Mouse (Mus musculus) embryonic facial prominence, embryonic 14.5 days (tissue): ENCODE measurements at regions not wholly inside any gene's neighbourhood (a gene's known extent, or its start where the extent isn't known, plus 50 kb on each side); places are given as distances from the start of the nearest gene placed in this dataset.

ENCODE experiments used
- ATAC-seq: fragments of 200-750 bp; cut with Nextera tagmentation; 2 replicates; pipeline ENCODE4 v1.8.0; 2017; ENCODE audit warnings: low read depth, moderate number of reproducible peaks, moderate TSS enrichment
- DNase-seq: peaks from one replicate; pipeline ENCODE4 v3.0.0-alpha.2; 2015; ENCODE audit warnings: low spot score
- H3K27ac ChIP-seq: fragments of 300-500 bp; sonication (generic); replicated peaks from 2 replicates; pipeline ENCODE4 v1.5.1; 2014; ENCODE audit warnings: low read depth, mild to moderate bottlenecking, low read length, moderate library complexity
- H3K27me3 ChIP-seq: fragments of 300-500 bp; sonication (generic); replicated peaks from 2 replicates; pipeline ENCODE4 v1.6.1; 2014; ENCODE audit warnings: low read length; ENCODE audit not compliant: control insufficient read depth, insufficient read depth
- H3K36me3 ChIP-seq: fragments of 300-500 bp; sonication (generic); 2 replicates; pipeline ENCODE4 v1.6.1; 2014; ENCODE audit warnings: low read length, mixed read lengths; ENCODE audit not compliant: control insufficient read depth, insufficient read depth
- H3K4me1 ChIP-seq: fragments of 300-500 bp; sonication (generic); 2 replicates; pipeline ENCODE4 v1.6.1; 2014; ENCODE audit warnings: antibody characterized with exemption, low read length; ENCODE audit not compliant: control insufficient read depth, insufficient read depth
- H3K4me2 ChIP-seq: fragments of 300-500 bp; sonication (generic); 2 replicates; pipeline ENCODE4 v1.6.1; 2014; ENCODE audit warnings: low read depth, mild to moderate bottlenecking, low read length, moderate library complexity, mixed read lengths
- H3K4me3 ChIP-seq: fragments of 300-500 bp; sonication (generic); 2 replicates; pipeline ENCODE4 v1.5.1; 2014; ENCODE audit warnings: low read depth, mild to moderate bottlenecking, low read length
- H3K9ac ChIP-seq: fragments of 300-500 bp; sonication (generic); 2 replicates; pipeline ENCODE4 v1.6.1; 2014; ENCODE audit warnings: low read depth, mild to moderate bottlenecking, low read length, moderate library complexity, mixed read lengths
- H3K9me3 ChIP-seq: fragments of 300-500 bp; sonication (generic); 2 replicates; pipeline ENCODE4 v1.6.1; 2016; ENCODE audit warnings: low read length; ENCODE audit not compliant: control insufficient read depth
- WGBS: fragments of 180-500 bp; shearing (Covaris S2); extraction: QIAGEN DNeasy Blood & Tissue Kit; methylation state at CpG from one replicate; pipeline ENCODE4 v1.1.7; 2014; 5-methylcytosine and 5-hydroxymethylcytosine counted together

DNA sequence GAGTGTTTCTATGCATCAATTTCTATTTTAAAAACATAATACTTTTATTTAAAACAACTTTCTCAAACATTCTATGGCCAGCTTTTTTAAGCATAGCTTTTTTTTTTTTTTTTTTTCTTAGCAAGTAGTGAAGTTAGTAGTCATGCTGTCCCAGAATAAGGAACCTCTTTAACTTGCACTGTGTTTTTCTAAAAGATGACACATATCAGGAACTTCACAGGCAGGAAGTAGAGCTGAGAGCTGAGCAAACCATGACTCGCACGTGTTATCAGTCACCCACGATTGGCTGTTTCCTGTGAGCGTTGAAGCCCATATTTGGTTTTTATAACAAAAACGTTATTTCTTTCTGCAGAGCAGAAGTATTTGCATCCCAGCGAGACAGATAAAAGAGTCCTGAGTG lies 287.9 kb upstream of the Ube2e3 start:
- no peaks in the 10 kb centered on the region for H3K9me3 ChIP-seq
- WGBS, result 51% methylated on average over 6 of the region's 6 CpGs
- H3K9ac ChIP-seq, result no peak overlapping the region
- H3K4me1 ChIP-seq, result no peaks in the 10 kb centered on the region
- H3K36me3 ChIP-seq, result no peaks in the 10 kb centered on the region
- H3K27me3 ChIP-seq, result no peaks in the 10 kb centered on the region
- no peak for ATAC-seq
- no peak overlapping the region for H3K4me2 ChIP-seq
- no peak overlapping the region for H3K27ac ChIP-seq
- DNase-seq, result no peak
- no peak overlapping the region for H3K4me3 ChIP-seq

DNA sequence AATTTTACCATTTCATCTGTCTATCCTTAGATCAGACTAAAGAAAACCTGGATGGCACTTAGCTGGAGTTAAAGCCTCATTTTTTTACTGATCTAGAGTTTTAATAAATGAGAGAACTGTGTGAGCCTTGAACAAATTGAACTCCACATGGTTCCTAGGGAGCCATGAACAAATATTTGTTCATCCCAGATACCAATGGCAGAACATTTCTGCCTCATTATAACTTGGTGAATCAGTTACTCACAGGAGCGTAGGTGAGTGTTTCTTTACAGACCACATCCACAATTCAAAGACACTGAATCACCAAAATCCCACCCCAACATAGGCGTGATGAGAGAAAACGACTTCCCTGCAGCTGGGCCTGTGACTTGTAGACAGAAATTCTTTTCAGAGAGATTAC lies 295.4 kb upstream of the Ube2e3 start:
- no peak for ATAC-seq
- Histone ChIP-seq H3K4me1 (no peaks in the 10 kb centered on the region), H3K27me3 (no peaks in the 10 kb centered on the region), H3K9me3 (no peaks in the 10 kb centered on the region), H3K4me2 (no peak overlapping the region), H3K9ac (no peak overlapping the region), H3K27ac (no peak overlapping the region), H3K36me3 (no peaks in the 10 kb centered on the region), H3K4me3 (no peak overlapping the region)
- no peak for DNase-seq
- 58% methylated on average over 3 of the region's 3 CpGs for WGBS

DNA sequence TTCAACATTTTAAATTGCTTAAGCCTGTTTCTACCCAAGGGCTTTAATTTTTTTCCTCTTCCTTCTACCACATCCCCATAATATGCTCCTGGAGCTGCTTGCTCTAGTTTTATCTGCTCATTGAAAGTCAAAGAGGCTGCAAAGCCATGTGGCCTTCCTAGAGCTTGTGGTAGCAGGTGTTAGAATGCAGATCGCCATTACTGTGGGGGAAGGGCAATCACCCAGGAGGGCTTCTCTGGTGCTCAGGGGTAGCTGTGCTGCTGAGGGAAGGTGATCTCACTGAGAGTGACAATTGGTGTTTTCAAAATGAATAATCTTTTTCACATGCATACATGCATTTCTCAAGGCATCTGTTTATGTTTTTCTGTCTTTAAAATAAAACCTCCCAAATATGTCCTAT lies 309.8 kb upstream of the Ube2e3 start:
- Histone ChIP-seq H3K27ac (no peak overlapping the region), H3K9me3 (no peaks in the 10 kb centered on the region), H3K4me2 (no peak overlapping the region), H3K4me1 (no peaks in the 10 kb centered on the region), H3K27me3 (no peaks in the 10 kb centered on the region), H3K9ac (no peak overlapping the region), H3K36me3 (no peaks in the 10 kb centered on the region), H3K4me3 (no peak overlapping the region)
- ATAC-seq, result no peak
- DNase-seq, result no peak
- 38% methylated on average over 1 of the region's 1 CpGs for WGBS

DNA sequence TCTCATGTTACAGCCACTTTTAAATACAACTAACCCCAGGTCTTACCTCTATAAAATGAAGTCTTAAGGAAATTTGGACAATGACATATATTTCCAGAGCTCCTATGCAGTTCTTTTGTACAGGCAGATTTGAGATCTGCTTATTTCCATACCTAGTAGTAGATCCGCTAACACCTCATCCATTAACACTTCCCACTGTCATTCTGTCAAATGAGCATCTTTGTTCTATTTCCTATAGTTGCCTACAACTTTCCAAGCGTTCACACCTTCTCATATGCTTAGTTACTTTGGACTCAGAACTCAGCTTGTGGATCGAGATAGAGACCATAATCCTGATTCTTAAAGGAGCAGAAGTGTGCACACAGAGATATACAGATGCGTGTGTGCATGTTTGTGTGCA lies 316.8 kb upstream of the Ube2e3 start:
- ATAC-seq, result no peak

DNA sequence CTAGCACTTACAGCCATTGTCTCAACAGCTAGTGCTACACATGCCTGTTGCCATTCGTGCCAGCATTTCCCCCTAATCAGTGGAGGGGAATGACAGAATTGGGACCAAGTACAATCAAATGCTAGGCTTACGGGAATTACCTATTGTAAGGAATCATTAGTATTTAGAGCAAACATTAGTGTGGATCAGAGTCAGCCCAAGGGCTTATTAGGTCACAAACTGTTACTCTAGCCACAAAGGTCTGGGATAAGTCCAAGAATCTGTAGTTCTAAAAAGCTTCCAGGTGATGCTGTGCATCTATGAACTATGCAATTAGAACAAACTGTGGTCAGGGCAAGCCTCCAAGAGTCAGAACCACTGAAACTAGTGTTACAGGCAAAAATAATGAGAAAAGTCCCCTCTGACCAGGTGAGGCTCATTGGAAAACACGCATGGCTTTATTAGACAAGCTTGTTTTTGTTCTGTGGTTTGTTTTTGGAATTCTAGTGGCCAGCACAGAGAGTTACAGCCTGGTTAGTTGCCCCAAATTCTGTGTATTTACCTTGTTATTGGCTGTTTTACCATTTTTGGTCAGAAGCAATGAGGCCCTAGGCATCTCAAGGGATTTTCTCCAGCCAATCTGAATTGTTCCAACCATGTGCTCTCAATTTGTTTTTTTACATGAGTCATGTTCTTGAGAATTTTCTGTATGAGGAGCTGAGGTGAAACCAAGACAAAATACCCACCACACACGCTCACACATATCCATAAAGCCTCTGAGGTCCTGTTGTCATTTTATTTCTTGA lies 319.0 kb upstream of the Ube2e3 start:
- H3K27me3 ChIP-seq, result no peaks in the 10 kb centered on the region
- no peak overlapping the region for H3K27ac ChIP-seq
- no peak overlapping the region for H3K4me3 ChIP-seq
- H3K4me1 ChIP-seq, result peaks cover 5% of the 10 kb centered on the region; the same call in 1 of the 2 replicates
- no peaks in the 10 kb centered on the region for H3K9me3 ChIP-seq
- 55% methylated on average over 4 of the region's 4 CpGs for WGBS
- peak; percentile 47; the same call in 1 of the 2 replicates for ATAC-seq
- H3K9ac ChIP-seq, result no peak overlapping the region
- no peaks in the 10 kb centered on the region for H3K36me3 ChIP-seq
- DNase-seq, result peak; percentile 79
- H3K4me2 ChIP-seq, result no peak overlapping the region

More for the DNA sequence above, 316.8 kb upstream of the Ube2e3 start:
- H3K9me3 ChIP-seq, result no peaks in the 10 kb centered on the region
- H3K27me3 ChIP-seq, result no peaks in the 10 kb centered on the region
- DNase-seq, result no peak
- no peak overlapping the region for H3K4me2 ChIP-seq
- H3K9ac ChIP-seq, result no peak overlapping the region
- no peak overlapping the region for H3K4me3 ChIP-seq
- 90% methylated on average over 4 of the region's 4 CpGs for WGBS
- no peak overlapping the region for H3K27ac ChIP-seq
- no peaks in the 10 kb centered on the region for H3K36me3 ChIP-seq
- H3K4me1 ChIP-seq, result peaks cover 5% of the 10 kb centered on the region; the same call in 1 of the 2 replicates

DNA sequence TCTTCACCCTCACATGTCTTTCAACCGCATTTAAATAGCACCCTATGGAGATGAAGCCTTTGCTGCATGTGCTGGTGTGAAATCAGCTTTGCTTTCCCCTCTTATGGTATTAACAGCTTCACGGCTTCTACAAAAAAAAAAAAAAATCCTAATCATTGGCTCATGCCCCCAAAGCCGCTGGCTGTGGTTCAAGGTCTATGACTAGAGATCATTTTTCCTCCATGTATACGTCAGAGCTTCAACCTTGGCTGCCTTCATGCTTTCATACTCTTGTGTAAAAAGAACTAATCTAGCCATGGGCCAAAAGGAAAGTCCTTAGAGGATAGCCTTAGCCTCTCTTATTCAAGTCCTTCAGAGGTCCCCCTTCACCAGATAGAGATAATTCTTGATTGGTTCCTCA lies 320.6 kb upstream of the Ube2e3 start:
- H3K27ac ChIP-seq, result no peak overlapping the region
- H3K27me3 ChIP-seq, result no peaks in the 10 kb centered on the region
- DNase-seq (peak; percentile 55), ATAC-seq (peak; percentile 33; the same call in 1 of the 2 replicates)
- H3K9ac ChIP-seq, result no peak overlapping the region
- H3K9me3 ChIP-seq, result no peaks in the 10 kb centered on the region
- no peaks in the 10 kb centered on the region for H3K36me3 ChIP-seq
- no peak overlapping the region for H3K4me2 ChIP-seq
- peaks cover 5% of the 10 kb centered on the region; the same call in 1 of the 2 replicates for H3K4me1 ChIP-seq
- H3K4me3 ChIP-seq, result no peak overlapping the region
- WGBS, result 68% methylated on average over 4 of the region's 4 CpGs

DNA sequence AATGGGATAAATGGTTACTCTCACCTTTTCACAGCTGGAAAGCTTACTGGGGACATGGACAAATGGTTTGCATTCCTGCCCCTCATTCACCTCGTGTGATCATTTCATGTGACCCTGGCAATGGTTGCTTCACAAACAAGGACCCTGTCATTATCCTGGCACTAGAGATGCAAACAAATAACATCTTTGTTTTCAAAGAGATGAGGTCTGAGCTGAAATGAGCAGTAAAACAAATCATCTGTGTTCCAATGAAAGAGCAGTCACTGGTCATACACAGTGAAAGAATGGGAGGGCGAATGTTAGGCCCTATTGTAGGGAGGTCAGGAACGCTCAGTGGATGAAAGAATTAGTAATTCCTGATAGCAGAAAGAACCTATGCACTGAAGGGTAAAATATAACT lies 327.5 kb upstream of the Ube2e3 start:
- WGBS, result 53% methylated on average over 3 of the region's 3 CpGs
- no peak overlapping the region for H3K27ac ChIP-seq
- no peaks in the 10 kb centered on the region for H3K36me3 ChIP-seq
- H3K4me3 ChIP-seq, result no peak overlapping the region
- ATAC-seq (no peak), DNase-seq (no peak)
- no peaks in the 10 kb centered on the region for H3K9me3 ChIP-seq
- peaks cover 9% of the 10 kb centered on the region; the same call in 1 of the 2 replicates for H3K4me1 ChIP-seq
- H3K4me2 ChIP-seq, result no peak overlapping the region
- H3K9ac ChIP-seq, result no peak overlapping the region
- peaks cover 3% of the 10 kb centered on the region; the same call in 1 of the 2 replicates for H3K27me3 ChIP-seq

DNA sequence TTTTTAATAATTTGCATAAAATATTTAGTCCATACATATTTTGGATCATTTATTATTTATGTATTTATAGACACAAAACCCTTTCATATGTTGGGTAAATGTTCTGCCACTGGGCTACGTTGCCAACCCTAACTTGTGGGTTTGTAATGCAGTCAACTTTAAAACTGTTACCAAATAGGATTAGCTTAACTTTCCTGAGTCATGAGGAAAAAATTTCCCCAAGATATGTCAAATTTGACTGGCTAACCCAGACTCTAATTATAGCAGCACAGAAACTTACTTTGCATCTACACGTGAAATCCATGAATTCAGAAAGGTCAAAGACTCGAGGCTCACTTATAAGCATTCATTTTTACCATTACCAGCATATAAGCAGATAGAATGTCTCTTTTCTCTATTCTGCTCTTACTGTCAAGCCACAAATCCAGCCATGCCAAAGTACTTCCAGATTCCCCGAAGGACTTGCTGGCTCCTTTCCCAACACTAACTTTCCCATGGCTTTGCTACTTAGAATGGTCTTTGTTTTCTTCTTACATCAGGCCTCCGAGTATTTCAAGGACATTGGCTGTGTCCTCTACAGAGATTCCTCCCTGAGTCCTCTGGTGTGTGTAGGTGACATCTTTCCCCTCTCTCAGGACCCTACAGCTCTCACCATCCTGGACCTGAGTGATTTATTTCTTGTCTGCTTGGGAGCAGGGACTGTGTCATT lies 328.2 kb upstream of the Ube2e3 start:
- no peak overlapping the region for H3K9ac ChIP-seq
- H3K27ac ChIP-seq, result peak overlapping the region; percentile 30; the same call in 1 of the 2 replicates
- peak; percentile 82 for DNase-seq
- H3K4me3 ChIP-seq, result no peak overlapping the region
- peaks cover 3% of the 10 kb centered on the region; the same call in 1 of the 2 replicates for H3K27me3 ChIP-seq
- 0 out of 2 replicates have a peak, but pooled peaks have one; percentile 26 for ATAC-seq
- H3K9me3 ChIP-seq, result no peaks in the 10 kb centered on the region
- 23% methylated on average over 5 of the region's 5 CpGs for whole genome bisulfite sequencing
- H3K4me1 ChIP-seq, result peaks cover 9% of the 10 kb centered on the region; the same call in 1 of the 2 replicates
- H3K4me2 ChIP-seq, result no peak overlapping the region
- H3K36me3 ChIP-seq, result no peaks in the 10 kb centered on the region
